Mouse (Mus musculus): ENCODE measurements around the gene Tmem14a. TPM values are rescaled to one million over a fixed set of nuclear protein-coding genes. Genes with fewer than 3 reads are reported as not detected.
"Not testable (repeated sequence)": the region's sequence is repeated elsewhere in the genome, so short reads cannot be mapped to it uniquely, and the experiment has no call there.

The Tmem14a gene
- polyA plus RNA-seq, 1 experiment: 0.45 TPM

DNA sequence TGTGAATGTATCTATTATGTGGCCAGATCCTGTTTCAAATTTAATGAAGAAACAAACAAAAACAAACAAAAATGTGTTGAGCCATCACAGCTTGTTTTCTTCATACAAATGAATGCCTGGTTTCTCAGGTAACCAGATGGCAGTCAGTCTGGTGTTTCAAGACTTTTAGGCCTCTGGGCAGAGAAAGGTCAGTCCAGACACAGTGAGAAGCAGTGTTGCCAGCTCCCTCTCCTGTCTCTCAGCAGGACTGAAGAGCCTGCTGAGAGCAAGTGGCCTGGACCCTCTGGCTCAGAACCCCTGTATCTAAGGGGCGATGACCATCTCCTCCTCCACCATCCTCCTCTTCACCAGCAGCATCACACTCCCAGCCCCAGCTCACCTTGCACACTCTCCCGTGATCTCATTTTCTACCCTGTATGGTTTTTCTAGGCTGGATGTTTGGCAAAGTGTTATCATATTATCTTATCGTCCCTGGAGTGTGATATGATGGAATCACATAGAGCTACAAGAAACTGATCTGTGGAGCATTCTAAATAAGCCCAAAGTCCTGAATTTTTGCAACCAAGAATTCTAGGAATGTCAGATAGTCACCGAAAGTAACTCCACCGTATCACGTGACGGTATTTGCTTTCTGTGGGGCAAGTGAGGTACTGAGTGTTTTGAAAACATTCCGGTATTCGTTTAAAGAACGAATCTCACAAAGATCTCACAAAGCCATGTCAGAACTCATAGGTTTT is 34.4 kb downstream of the Tmem14a start:
- H3K4me1 ChIP-seq: no peaks in the 10 kb centered on the region
- H3K9me3 ChIP-seq: no peaks in the 10 kb centered on the region
- no peaks in the 10 kb centered on the region for H3K36me3 ChIP-seq (replicated peaks; ENCODE audit: low read length)
- TF ChIP-seq FLI1 (IDR thresholded peaks at IDR 0.05; ENCODE audit: low read length) (no peak), GATA1 (IDR thresholded peaks at IDR 0.05; ENCODE audit: borderline replicate concordance, low read length) (no peak)
- peaks cover 2% of the 10 kb centered on the region for H3K27me3 ChIP-seq (replicated peaks)
- no peak overlapping the region for H3K4me3 ChIP-seq (replicated peaks)

DNA sequence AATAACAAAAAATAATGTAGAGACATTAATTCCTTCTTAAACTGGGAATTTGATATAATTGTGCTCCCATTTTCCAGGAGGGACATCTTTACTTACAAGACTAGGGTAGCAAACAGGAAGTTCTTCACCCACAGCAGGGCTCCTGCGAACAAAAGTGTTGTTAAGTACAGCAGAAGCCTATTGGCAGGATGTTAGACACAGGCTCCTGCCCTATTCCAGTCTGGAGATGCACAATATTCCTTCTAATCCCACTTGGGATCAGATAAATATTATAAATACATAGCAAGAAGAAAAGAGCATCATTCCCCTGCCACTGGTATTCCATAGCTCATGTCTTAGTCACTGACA is 34.9 kb downstream of the Tmem14a start:
- no peak overlapping the region for H3K4me3 ChIP-seq (replicated peaks)
- H3K36me3 ChIP-seq (replicated peaks; ENCODE audit: low read length): no peaks in the 10 kb centered on the region
- no peaks in the 10 kb centered on the region for H3K4me1 ChIP-seq
- peaks cover 2% of the 10 kb centered on the region for H3K27me3 ChIP-seq (replicated peaks)
- no peak for TF ChIP-seq FLI1 (IDR thresholded peaks at IDR 0.05; ENCODE audit: low read length)
- TF ChIP-seq GATA1 (IDR thresholded peaks at IDR 0.05; ENCODE audit: borderline replicate concordance, low read length): no peak
- H3K9me3 ChIP-seq: no peaks in the 10 kb centered on the region

DNA sequence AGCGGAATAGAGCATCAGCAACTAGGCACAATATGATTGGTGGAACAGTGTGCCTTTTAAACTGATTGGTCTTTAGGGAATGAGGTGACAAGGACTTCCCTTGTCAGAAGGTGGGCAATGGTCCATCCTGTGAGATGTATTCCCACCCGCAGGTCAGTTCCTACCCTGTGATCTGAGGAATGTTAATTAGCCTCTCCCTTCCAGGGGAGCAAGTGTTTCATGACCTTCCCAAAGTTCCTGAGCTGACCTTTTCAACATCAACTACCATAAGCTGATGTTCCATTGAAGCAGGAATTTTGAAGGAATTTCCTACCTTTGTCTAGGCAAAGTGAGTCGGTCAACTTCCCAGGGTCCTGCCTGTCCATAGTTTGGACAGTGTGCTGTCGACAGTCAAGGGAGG is 35.5 kb downstream of the Tmem14a start:
- no peak for TF ChIP-seq FLI1 (IDR thresholded peaks at IDR 0.05; ENCODE audit: low read length)
- TF ChIP-seq GATA1 (IDR thresholded peaks at IDR 0.05; ENCODE audit: borderline replicate concordance, low read length): no peak
- Histone ChIP-seq H3K9me3 (no peaks in the 10 kb centered on the region), H3K36me3 (replicated peaks; ENCODE audit: low read length) (no peaks in the 10 kb centered on the region), H3K4me3 (replicated peaks) (no peak overlapping the region), H3K27me3 (replicated peaks) (peaks cover 2% of the 10 kb centered on the region), H3K4me1 (no peaks in the 10 kb centered on the region)

DNA sequence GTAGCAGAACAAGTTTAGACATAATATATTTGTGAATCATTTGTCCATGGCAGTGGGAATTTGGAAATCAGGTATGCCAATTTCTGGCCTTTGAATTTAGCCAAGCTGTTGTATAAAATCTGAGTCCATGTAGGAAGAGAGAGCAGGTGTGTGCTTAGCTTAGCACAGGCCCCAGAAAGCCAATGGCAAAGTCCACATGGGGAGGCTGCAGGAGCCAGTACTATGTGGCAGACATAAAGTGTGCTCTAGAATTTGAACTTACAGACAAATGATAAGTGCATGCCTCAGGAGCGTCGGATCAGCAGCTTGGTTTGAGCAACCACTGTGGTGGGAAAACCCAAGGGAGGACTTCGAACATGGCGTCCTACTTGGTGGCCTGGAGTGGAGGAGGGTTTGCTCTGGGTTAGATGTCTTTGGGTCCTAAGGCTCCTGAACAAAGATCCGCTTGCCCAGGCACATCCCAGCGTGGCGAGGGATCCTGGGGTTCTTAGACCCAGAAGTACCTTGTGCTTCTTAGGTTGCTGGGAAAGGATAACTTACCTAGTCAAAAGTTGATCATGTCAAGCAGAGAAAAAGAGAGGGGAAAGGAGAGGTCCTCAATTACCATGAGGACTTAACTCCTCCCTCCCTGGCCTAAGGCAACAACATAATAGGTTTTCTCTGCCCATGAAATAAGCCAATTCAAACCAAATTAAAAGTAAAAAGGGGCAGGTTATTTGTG is 37.4 kb downstream of the Tmem14a start:
- no peaks in the 10 kb centered on the region for H3K27me3 ChIP-seq (replicated peaks)
- H3K36me3 ChIP-seq (replicated peaks; ENCODE audit: low read length): no peaks in the 10 kb centered on the region
- H3K4me1 ChIP-seq: no peaks in the 10 kb centered on the region
- H3K4me3 ChIP-seq (replicated peaks): no peak overlapping the region
- no peaks in the 10 kb centered on the region for H3K9me3 ChIP-seq
- TF ChIP-seq GATA1 (IDR thresholded peaks at IDR 0.05; ENCODE audit: borderline replicate concordance, low read length) (no peak), FLI1 (IDR thresholded peaks at IDR 0.05; ENCODE audit: low read length) (no peak)

DNA sequence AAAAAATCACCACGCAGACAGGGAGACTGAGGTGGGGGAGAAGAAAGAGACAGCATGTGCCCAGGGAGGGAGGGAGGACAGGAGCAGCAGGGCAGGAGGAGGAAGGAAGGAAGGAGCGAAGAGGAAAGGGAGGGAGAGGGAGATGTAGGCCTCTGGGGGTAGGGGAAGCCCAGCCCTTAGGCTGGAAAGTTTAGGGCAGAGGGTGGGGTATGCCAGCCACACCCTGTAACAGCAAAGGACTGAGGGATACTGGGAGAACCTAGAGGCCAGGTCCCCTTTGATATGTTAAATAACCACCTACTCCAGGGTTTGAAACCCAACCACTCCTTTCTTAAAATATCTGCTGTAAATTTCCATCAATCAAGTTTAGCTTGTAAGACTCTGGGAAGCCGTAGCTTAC is 38.0 kb downstream of the Tmem14a start:
- Histone ChIP-seq H3K9me3 (no peaks in the 10 kb centered on the region), H3K4me1 (no peaks in the 10 kb centered on the region), H3K36me3 (replicated peaks; ENCODE audit: low read length) (no peaks in the 10 kb centered on the region), H3K27me3 (replicated peaks) (no peaks in the 10 kb centered on the region), H3K4me3 (replicated peaks) (no peak overlapping the region)
- TF ChIP-seq GATA1 (IDR thresholded peaks at IDR 0.05; ENCODE audit: borderline replicate concordance, low read length) (no peak), FLI1 (IDR thresholded peaks at IDR 0.05; ENCODE audit: low read length) (no peak)

DNA sequence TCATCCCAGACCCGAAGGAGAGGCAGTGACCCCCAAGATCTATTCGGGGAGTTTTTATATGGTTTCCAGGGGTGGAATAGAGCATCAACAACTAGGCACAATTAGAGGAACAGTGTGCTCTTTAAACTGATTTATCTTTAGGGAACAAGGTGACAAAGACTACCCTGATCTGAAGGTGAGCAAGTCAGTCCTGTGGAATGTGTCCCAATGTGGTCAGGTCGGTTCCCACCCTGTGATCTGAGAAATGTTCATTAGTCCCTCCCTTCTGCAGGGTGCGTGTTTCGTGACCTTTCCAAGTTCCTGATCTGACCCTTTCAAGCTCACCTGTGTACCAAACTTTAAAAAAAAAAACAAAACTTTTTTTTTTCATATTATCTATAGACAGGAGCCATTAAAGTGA is 38.5 kb downstream of the Tmem14a start:
- H3K4me1 ChIP-seq: no peaks in the 10 kb centered on the region
- no peak for TF ChIP-seq FLI1 (IDR thresholded peaks at IDR 0.05; ENCODE audit: low read length)
- TF ChIP-seq GATA1 (IDR thresholded peaks at IDR 0.05; ENCODE audit: borderline replicate concordance, low read length): no peak
- H3K27me3 ChIP-seq (replicated peaks): no peaks in the 10 kb centered on the region
- H3K36me3 ChIP-seq (replicated peaks; ENCODE audit: low read length): no peaks in the 10 kb centered on the region
- no peaks in the 10 kb centered on the region for H3K9me3 ChIP-seq
- H3K4me3 ChIP-seq (replicated peaks): no peak overlapping the region

DNA sequence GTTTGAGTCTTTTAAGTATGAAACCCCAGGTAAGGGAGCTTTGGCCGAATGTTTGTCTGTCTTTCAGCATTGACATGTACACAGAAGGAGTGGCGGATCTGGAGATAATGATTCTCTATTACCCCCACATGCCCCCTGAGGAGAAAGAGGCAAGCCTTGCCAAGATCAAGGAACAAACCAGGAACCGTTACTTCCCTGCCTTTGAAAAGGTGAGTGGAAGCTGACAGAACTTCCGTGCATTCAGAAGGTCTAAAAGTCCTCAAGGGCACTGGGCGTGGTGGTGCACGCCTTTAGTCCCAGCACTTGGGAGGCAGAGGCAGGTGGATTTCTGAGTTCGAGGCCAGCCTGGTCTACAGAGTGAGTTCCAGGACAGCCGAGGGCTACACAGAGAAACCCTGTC is 41.6 kb downstream of the Tmem14a start:
- H3K36me3 ChIP-seq (replicated peaks; ENCODE audit: low read length); H3K27me3 ChIP-seq (replicated peaks); H3K4me1 ChIP-seq; H3K4me3 ChIP-seq (replicated peaks); H3K9me3 ChIP-seq: not testable (repeated sequence)

DNA sequence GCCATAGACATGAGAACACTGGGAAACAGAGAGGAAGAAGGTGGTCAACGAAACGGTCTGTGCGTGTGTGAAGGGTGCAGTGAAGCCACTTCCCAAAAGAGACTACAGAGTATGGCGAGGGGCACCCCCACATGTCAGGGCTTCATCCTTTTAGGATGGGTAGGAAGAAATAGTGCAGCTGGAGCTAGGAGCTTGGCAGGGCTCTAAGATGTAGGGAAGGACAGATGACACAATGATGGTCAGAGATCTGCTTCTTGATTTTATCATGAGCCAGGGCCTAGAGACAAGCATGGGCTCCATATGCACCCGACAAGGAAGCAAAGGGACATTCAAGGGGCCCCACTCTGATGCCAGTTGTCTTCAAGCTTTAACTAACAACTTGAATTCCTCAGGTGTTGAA is 44.0 kb downstream of the Tmem14a start:
- H3K9me3 ChIP-seq: no peaks in the 10 kb centered on the region
- no peak overlapping the region for H3K4me3 ChIP-seq (replicated peaks)
- no peaks in the 10 kb centered on the region for H3K27me3 ChIP-seq (replicated peaks)
- no peaks in the 10 kb centered on the region for H3K4me1 ChIP-seq
- no peaks in the 10 kb centered on the region for H3K36me3 ChIP-seq (replicated peaks; ENCODE audit: low read length)
- TF ChIP-seq FLI1 (IDR thresholded peaks at IDR 0.05; ENCODE audit: low read length) (no peak), GATA1 (IDR thresholded peaks at IDR 0.05; ENCODE audit: borderline replicate concordance, low read length) (no peak)

DNA sequence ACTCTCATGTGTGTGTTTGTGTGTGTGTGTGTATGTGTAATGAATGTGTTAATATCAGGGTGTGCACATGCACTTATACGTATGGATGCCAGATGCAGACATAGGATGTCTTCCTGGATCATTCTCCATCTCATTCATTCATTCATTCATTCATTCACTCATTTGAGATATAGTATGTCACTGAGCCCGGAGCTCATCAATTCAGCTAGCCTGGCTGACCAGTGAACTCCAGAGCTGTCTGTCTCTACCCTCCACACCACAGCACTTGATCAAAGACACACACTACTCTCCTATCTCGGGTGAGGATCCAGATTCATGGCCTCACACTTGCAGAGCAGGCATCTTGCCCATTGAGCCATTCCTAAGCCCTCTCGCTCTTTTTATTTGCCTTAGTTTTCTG is 45.6 kb downstream of the Tmem14a start:
- H3K4me1 ChIP-seq: no peaks in the 10 kb centered on the region
- no peak for TF ChIP-seq GATA1 (IDR thresholded peaks at IDR 0.05; ENCODE audit: borderline replicate concordance, low read length)
- no peak for TF ChIP-seq FLI1 (IDR thresholded peaks at IDR 0.05; ENCODE audit: low read length)
- no peaks in the 10 kb centered on the region for H3K27me3 ChIP-seq (replicated peaks)
- no peaks in the 10 kb centered on the region for H3K9me3 ChIP-seq
- H3K36me3 ChIP-seq (replicated peaks; ENCODE audit: low read length): no peaks in the 10 kb centered on the region
- H3K4me3 ChIP-seq (replicated peaks): no peak overlapping the region

DNA sequence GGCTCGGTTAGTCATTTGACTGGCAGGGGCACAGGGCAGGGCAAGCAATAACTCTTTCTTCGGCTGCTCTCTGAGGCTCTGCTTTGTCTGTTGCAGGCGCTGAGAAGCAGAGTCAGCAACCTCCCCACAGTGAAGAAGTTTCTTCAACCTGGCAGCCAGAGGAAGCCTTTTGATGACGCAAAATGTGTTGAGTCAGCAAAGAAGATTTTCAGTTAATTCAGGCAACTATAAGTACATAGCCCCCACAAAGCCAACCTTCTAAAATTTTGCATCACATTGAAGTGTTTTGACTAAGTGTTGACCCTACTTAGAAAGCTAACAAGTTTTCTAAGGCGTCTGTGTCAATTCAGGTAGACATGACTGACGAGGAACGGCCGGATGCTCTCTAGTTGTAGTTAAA is 46.4 kb downstream of the Tmem14a start:
- TF ChIP-seq GATA1 (IDR thresholded peaks at IDR 0.05; ENCODE audit: borderline replicate concordance, low read length) (no peak), FLI1 (IDR thresholded peaks at IDR 0.05; ENCODE audit: low read length) (no peak)
- Histone ChIP-seq H3K4me1 (no peaks in the 10 kb centered on the region), H3K27me3 (replicated peaks) (no peaks in the 10 kb centered on the region), H3K4me3 (replicated peaks) (no peak overlapping the region), H3K9me3 (no peaks in the 10 kb centered on the region), H3K36me3 (replicated peaks; ENCODE audit: low read length) (no peaks in the 10 kb centered on the region)
